Mouse (Mus musculus) neural tube, postnatal 0 days (tissue): ENCODE measurements around the gene Olfr270. TPM values are rescaled to one million over a fixed set of nuclear protein-coding genes. Genes with fewer than 3 reads are reported as not detected.

Experiments used
- polyA plus RNA-seq: library from polyadenylated mRNA; unstranded; fragments of >200 nt; fragmentation: Nextera tagmentation; extraction: Ambion mirVana; gene quantifications from 2 replicates; pipeline ENCODE4 v1.2.1, GENCODE M21; 2015

Olfr270 gene
- polyA plus RNA-seq: not detected in 2 replicates

DNA sequence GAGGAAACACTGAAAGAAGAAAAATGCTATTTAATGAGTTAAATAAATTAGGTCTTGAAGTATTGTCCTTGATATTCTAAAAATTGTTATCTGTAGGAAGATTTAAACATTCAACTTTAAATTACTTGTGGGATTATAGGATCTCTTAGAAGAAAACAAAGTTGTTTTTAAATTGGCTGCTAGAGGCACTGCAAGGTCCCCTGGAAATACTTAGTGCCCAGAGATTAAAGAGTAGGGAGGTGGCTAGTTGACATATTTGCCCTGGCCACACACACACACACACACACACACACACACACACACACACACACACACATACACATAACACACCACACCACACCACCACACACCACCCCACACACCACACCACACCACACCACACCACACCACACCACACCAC is at the start of gene Olfr270:
Gene Olfr270 (plus strand): TSS at position 301 of the 400 bp plus-strand sequence.

DNA sequence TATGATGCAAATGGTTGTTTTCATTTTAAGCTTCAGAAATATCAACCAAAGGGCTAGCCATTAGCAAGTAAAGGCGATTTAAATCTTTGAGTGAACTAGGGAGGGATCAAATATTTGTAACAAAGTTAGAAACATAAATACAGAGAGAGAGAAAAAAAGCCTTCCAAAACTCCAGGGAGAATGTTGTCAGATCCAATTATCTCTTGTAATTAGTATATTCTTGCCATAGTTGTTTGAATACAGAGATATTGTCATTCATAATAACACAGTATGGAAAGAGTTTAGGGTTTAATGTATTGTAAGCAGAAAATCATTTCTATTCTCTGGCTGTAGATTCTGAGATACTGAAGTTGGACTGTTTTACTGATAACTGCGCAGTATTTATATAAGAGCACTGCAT is 45.3 kb upstream of the Olfr270 start, which contains the start of gene Olfr272:
Gene Olfr272 (minus strand): TSS at position 101 of the 400 bp plus-strand sequence.

DNA sequence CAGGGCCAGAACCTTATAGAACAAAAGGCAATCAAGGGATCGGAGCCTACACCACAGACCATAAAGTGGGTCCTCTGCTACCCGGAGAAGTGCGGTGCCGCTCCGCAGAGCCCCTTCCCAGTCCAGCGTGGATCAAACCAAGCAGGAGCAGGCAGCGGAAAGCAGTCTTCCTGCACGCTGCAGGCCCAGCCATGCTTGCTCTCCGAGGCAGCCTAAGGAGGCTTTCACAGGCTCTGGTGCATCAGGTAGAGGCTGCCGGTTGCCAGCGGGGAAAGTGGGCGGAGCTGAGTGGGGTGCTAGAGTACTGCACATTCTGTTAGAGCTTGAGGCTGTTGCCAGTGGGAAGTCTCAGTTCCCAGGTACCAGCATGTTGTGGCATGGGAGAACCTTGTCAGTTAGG is 24.9 kb downstream of the Olfr270 start, which contains the start of gene Nipsnap3a:
Gene Nipsnap3a (plus strand): TSS at position 25 of the 400 bp plus-strand sequence.

DNA sequence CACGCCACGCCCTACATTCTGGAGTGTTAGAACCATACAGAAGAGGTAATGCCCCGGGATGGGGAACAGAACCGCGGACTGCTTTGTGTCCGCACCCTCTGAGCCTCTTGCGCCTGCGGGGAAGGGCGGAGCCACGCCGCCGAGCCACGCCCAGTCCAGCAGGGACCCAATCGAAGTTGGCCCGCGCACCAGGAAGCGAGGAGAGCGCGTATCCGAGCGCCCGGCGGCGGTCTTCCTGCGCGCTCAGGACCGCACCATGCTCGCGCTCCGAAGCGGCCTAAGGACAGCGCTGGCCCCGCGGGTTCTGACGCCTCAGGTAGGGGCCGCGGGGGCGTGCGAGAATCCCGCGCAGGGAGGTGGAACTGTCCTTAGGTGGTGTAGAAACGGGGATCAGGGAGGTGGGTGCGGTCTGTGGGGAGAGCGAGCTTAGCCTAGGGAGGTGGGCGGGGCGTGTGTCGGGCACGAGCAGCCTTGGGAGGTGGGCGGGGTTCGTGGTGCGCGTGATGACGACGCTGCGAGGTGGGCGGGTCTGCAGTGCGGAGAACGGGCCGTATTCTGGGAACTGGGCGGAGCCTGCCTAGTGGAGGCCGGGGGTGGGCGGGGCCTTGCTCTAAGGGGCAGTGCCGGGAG is 47.5 kb downstream of the Olfr270 start, which contains the start of gene Nipsnap3b:
Gene Nipsnap3b (plus strand): TSS at position 149 of the 630 bp plus-strand sequence.

Other genes starting within 250 kb of the Olfr270 start
- not detected in 2 replicates for gene Olfr275, start 149.9 kb upstream of the Olfr270 start, polyA plus RNA-seq
- gene Olfr273, start 105.3 kb upstream of the Olfr270 start, polyA plus RNA-seq: not detected in 2 replicates
- not detected in 2 replicates for gene Olfr272, start 45.4 kb upstream of the Olfr270 start, polyA plus RNA-seq
- gene Nipsnap3a, start 24.7 kb downstream of the Olfr270 start, polyA plus RNA-seq: not detected in 2 replicates
- gene Nipsnap3b, start 47.3 kb downstream of the Olfr270 start, polyA plus RNA-seq: 152 and 167 TPM in 2 replicates
- gene Abca1, start 195.3 kb downstream of the Olfr270 start, polyA plus RNA-seq: 11.3 and 12.1 TPM in 2 replicates